Mouse (Mus musculus): Measurements from ENCODE around the gene Vamp2. TPM values are rescaled to one million over a fixed set of nuclear protein-coding genes. Genes with fewer than 3 reads are reported as not detected.

Vamp2 gene
- polyA plus RNA-seq, 1 experiment from 2014 or later = 68.0 TPM

- peaks cover 63% of the 10 kb centered on the region for H3K36me3 ChIP-seq
- no peak for ATAC-seq (ENCODE audit: insufficient number of reproducible peaks, insufficient read depth, low FRiP score, low TSS enrichment, low read depth)
Measured at GRCm38 (mm10) chr11:69101604-69102402, 13.5 kb downstream of the Vamp2 start.

DNA sequence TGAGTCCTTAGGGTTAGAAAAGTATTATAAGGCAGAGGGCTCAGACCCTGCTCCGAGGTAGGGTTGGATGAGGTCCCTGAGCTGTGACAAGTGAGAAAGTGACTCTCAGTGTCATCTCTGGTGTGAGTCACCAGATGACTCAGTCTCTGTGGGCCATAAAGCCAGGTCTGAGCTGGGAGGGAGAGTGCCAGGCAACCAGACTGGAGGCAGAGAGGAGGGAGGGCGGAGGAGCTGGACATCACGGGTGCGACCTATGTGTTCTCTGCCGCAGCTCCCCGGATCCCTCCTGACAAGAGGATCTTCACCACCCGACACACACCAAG lies 14.1 kb downstream of the Vamp2 start:
- Histone ChIP-seq H3K9ac (replicated peaks) (no peak overlapping the region), H3K27ac (no peak overlapping the region), H3K36me3 (peaks cover 69% of the 10 kb centered on the region), H3K4me2 (no peak overlapping the region), H3K4me1 (replicated peaks) (peaks cover 32% of the 10 kb centered on the region), H3K27me3 (no peaks in the 10 kb centered on the region), H3K4me3 (replicated peaks) (no peak overlapping the region), H3K9me3 (no peaks in the 10 kb centered on the region)
- ATAC-seq (ENCODE audit: insufficient number of reproducible peaks, insufficient read depth, low FRiP score, low TSS enrichment, low read depth) = no peak
- WGBS = 95% methylated on average over 7 of the region's 7 CpGs

More at GRCm38 (mm10) chr11:69101604-69102402, 13.5 kb downstream of the Vamp2 start:
- no peaks in the 10 kb centered on the region for H3K27me3 ChIP-seq
- H3K4me2 ChIP-seq = no peak overlapping the region
- no peak overlapping the region for H3K4me3 ChIP-seq (replicated peaks)
- no peak overlapping the region for H3K9ac ChIP-seq (replicated peaks)
- no peaks in the 10 kb centered on the region for H3K9me3 ChIP-seq
- no peak overlapping the region for H3K27ac ChIP-seq
- H3K4me1 ChIP-seq (replicated peaks) = peaks cover 37% of the 10 kb centered on the region
- WGBS = 89% methylated on average over 21 of the region's 21 CpGs

DNA sequence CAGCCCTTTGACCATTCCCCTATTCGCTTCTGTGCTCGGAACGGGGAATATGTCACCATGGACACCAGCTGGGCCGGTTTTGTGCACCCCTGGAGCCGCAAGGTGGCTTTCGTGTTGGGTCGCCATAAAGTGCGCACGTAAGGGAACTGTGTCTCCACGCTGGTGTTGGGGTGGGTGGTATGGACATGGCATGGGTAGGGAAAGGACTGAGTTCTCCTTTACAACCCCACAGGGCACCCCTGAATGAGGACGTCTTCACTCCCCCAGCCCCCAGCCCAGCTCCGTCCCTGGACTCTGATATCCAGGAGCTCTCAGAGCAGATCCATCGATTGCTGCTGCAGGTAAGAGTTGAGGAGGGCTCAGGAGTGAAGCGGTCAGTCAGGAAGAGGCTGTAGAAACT lies 14.8 kb downstream of the Vamp2 start:
- Histone ChIP-seq H3K27ac (no peak overlapping the region), H3K36me3 (peaks cover 76% of the 10 kb centered on the region), H3K9ac (replicated peaks) (no peak overlapping the region), H3K4me3 (replicated peaks) (no peak overlapping the region), H3K9me3 (no peaks in the 10 kb centered on the region), H3K27me3 (no peaks in the 10 kb centered on the region), H3K4me2 (no peak overlapping the region), H3K4me1 (replicated peaks) (peaks cover 24% of the 10 kb centered on the region)
- no peak for ATAC-seq (ENCODE audit: insufficient number of reproducible peaks, insufficient read depth, low FRiP score, low TSS enrichment, low read depth)
- 94% methylated on average over 14 of the region's 14 CpGs for WGBS

DNA sequence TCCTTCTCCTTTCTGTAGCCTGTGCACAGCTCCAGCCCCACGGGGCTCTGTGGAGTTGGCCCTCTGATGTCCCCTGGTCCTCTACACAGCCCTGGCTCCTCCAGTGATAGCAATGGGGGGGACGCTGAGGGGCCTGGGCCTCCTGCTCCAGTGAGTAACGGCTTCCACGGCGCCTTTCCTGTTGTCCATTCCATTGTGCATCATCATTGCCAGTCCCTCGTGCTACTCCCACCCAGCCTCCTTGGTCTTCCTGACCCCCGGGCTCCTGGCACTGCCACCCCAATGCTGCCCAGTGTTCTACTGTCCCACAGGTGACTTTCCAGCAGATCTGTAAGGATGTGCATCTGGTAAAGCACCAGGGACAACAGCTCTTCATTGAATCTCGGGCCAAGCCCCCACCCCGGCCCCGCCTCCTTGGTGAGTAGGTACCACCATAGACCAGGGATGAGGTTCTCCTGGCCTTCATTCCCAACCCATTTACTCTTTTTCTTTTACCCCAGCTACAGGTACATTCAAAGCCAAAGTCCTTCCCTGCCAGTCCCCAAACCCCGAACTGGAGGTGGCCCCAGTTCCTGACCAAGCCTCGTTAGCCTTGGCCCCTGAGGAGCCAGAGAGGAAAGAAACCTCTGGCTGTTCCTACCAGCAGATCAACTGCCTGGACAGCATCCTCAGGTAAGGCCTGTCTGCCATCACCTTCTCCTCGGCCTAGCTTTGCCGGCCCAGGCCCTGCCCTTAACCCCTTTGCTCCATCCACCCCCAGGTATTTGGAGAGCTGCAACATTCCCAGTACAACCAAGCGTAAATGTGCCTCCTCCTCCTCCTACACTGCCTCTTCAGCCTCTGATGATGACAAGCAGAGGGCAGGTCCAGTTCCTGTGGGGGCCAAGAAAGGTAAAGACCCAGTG lies 15.5 kb downstream of the Vamp2 start:
- no peak for ATAC-seq (ENCODE audit: insufficient number of reproducible peaks, insufficient read depth, low FRiP score, low TSS enrichment, low read depth)
- H3K27me3 ChIP-seq = no peaks in the 10 kb centered on the region
- H3K27ac ChIP-seq = no peak overlapping the region
- H3K36me3 ChIP-seq = peaks cover 83% of the 10 kb centered on the region
- H3K9me3 ChIP-seq = no peaks in the 10 kb centered on the region
- H3K4me1 ChIP-seq (replicated peaks) = peaks cover 18% of the 10 kb centered on the region
- 93% methylated on average over 15 of the region's 15 CpGs for WGBS
- no peak overlapping the region for H3K4me2 ChIP-seq
- no peak overlapping the region for H3K4me3 ChIP-seq (replicated peaks)
- no peak overlapping the region for H3K9ac ChIP-seq (replicated peaks)

DNA sequence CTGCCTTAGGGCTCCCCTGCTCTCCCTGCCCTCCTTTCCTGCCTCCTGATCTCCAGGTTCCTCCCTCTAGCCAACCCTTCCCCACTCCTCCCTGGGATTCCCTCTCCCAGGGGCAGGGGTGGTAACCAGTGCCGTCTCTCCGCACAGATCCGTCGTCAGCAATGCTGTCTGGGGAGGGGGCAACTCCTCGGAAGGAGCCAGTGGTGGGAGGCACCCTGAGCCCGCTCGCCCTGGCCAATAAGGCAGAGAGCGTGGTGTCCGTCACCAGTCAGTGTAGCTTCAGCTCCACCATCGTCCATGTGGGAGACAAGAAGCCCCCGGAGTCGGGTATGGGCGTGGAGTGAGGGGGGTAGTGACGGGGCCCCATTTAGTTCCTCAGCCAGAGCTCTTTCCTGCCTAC lies 16.2 kb downstream of the Vamp2 start:
- Histone ChIP-seq H3K27me3 (no peaks in the 10 kb centered on the region), H3K9me3 (no peaks in the 10 kb centered on the region), H3K4me3 (replicated peaks) (no peak overlapping the region), H3K4me2 (no peak overlapping the region), H3K36me3 (peaks cover 90% of the 10 kb centered on the region), H3K4me1 (replicated peaks) (peaks cover 12% of the 10 kb centered on the region), H3K27ac (no peak overlapping the region), H3K9ac (replicated peaks) (no peak overlapping the region)
- 92% methylated on average over 14 of the region's 14 CpGs for WGBS
- no peak for ATAC-seq (ENCODE audit: insufficient number of reproducible peaks, insufficient read depth, low FRiP score, low TSS enrichment, low read depth)

- Histone ChIP-seq H3K4me1 (replicated peaks) (peaks cover 6% of the 10 kb centered on the region), H3K4me2 (no peak overlapping the region), H3K27ac (no peak overlapping the region), H3K4me3 (replicated peaks) (no peak overlapping the region), H3K36me3 (peaks cover 91% of the 10 kb centered on the region), H3K27me3 (no peaks in the 10 kb centered on the region), H3K9me3 (no peaks in the 10 kb centered on the region), H3K9ac (replicated peaks) (no peak overlapping the region)
- 80% methylated on average over 6 of the region's 6 CpGs for WGBS
- no peak for ATAC-seq (ENCODE audit: insufficient number of reproducible peaks, insufficient read depth, low FRiP score, low TSS enrichment, low read depth)
Measured at GRCm38 (mm10) chr11:69105227-69105626, 16.9 kb downstream of the Vamp2 start.

GRCm38 (mm10) chr11:69105796-69106195 lies 17.5 kb downstream of the Vamp2 start:
- H3K4me3 ChIP-seq (replicated peaks) = no peak overlapping the region
- no peaks in the 10 kb centered on the region for H3K4me1 ChIP-seq (replicated peaks)
- H3K27ac ChIP-seq = no peak overlapping the region
- no peaks in the 10 kb centered on the region for H3K27me3 ChIP-seq
- H3K36me3 ChIP-seq = peaks cover 88% of the 10 kb centered on the region
- ATAC-seq (ENCODE audit: insufficient number of reproducible peaks, insufficient read depth, low FRiP score, low TSS enrichment, low read depth) = no peak
- H3K9ac ChIP-seq (replicated peaks) = no peak overlapping the region
- no peak overlapping the region for H3K4me2 ChIP-seq
- no peaks in the 10 kb centered on the region for H3K9me3 ChIP-seq
- 90% methylated on average over 2 of the region's 2 CpGs for WGBS

DNA sequence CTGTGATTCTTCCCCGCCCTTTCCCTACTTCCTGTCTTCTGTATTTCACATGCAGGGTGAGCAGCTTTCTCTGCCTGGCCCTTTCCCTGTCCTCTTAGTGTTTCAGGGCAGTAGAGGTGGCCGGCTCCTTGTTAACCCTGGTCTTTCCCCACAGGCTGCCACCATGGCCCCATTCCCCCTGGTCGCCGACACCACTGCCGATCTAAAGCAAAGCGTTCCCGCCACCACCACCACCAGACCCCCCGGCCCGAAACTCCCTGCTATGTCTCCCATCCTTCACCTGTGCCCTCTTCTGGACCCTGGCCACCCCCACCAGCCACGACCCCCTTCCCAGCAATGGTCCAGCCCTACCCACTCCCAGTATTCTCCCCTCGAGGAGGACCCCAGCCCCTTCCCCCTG lies 18.0 kb downstream of the Vamp2 start:
- H3K9me3 ChIP-seq = no peaks in the 10 kb centered on the region
- no peaks in the 10 kb centered on the region for H3K4me1 ChIP-seq (replicated peaks)
- H3K36me3 ChIP-seq = peaks cover 83% of the 10 kb centered on the region
- H3K27me3 ChIP-seq = no peaks in the 10 kb centered on the region
- 85% methylated on average over 11 of the region's 11 CpGs for whole genome bisulfite sequencing
- H3K4me2 ChIP-seq = no peak overlapping the region
- H3K4me3 ChIP-seq (replicated peaks) = no peak overlapping the region
- ATAC-seq (ENCODE audit: insufficient number of reproducible peaks, insufficient read depth, low FRiP score, low TSS enrichment, low read depth) = no peak
- no peak overlapping the region for H3K27ac ChIP-seq
- no peak overlapping the region for H3K9ac ChIP-seq (replicated peaks)

- Histone ChIP-seq H3K27me3 (peaks cover under 1% of the 10 kb centered on the region; the same call in 1 of the 2 replicates), H3K36me3 (peaks cover 77% of the 10 kb centered on the region), H3K4me3 (replicated peaks) (no peak overlapping the region), H3K27ac (no peak overlapping the region), H3K4me2 (no peak overlapping the region), H3K9ac (replicated peaks) (no peak overlapping the region), H3K9me3 (no peaks in the 10 kb centered on the region), H3K4me1 (replicated peaks) (no peaks in the 10 kb centered on the region)
- 84% methylated on average over 11 of the region's 11 CpGs for WGBS
- ATAC-seq (ENCODE audit: insufficient number of reproducible peaks, insufficient read depth, low FRiP score, low TSS enrichment, low read depth) = no peak
Measured at GRCm38 (mm10) chr11:69106842-69107241, 18.6 kb downstream of the Vamp2 start.

GRCm38 (mm10) chr11:69107676-69108075 lies 19.4 kb downstream of the Vamp2 start:
- peaks cover 7% of the 10 kb centered on the region; the same call in 1 of the 2 replicates for H3K27me3 ChIP-seq
- no peak overlapping the region for H3K9ac ChIP-seq (replicated peaks)
- H3K4me3 ChIP-seq (replicated peaks) = no peak overlapping the region
- no peak overlapping the region for H3K4me2 ChIP-seq
- 86% methylated on average over 11 of the region's 11 CpGs for WGBS
- H3K9me3 ChIP-seq = no peaks in the 10 kb centered on the region
- H3K4me1 ChIP-seq (replicated peaks) = 0 out of 2 replicates have a peak, but pooled peaks cover 3% of the 10 kb centered on the region
- H3K36me3 ChIP-seq = peaks cover 69% of the 10 kb centered on the region
- ATAC-seq (ENCODE audit: insufficient number of reproducible peaks, insufficient read depth, low FRiP score, low TSS enrichment, low read depth) = no peak
- no peak overlapping the region for H3K27ac ChIP-seq

GRCm38 (mm10) chr11:69108223-69108622 lies 19.9 kb downstream of the Vamp2 start:
- no peak overlapping the region for H3K4me2 ChIP-seq
- H3K4me1 ChIP-seq (replicated peaks) = 0 out of 2 replicates have a peak, but pooled peaks cover 3% of the 10 kb centered on the region
- ATAC-seq (ENCODE audit: insufficient number of reproducible peaks, insufficient read depth, low FRiP score, low TSS enrichment, low read depth) = no peak
- H3K27ac ChIP-seq = no peak overlapping the region
- no peak overlapping the region for H3K4me3 ChIP-seq (replicated peaks)
- 91% methylated on average over 9 of the region's 9 CpGs for WGBS
- H3K36me3 ChIP-seq = peaks cover 64% of the 10 kb centered on the region
- peaks cover 7% of the 10 kb centered on the region; the same call in 1 of the 2 replicates for H3K27me3 ChIP-seq
- no peak overlapping the region for H3K9ac ChIP-seq (replicated peaks)
- no peaks in the 10 kb centered on the region for H3K9me3 ChIP-seq

Measured in limb, embryonic 12.5 days (tissue).